Mouse (Mus musculus) megakaryocyte, embryonic 14.5 days (primary cell): Measurements from ENCODE around the gene Tpp1. TPM values are rescaled to one million over a fixed set of nuclear protein-coding genes. Genes with fewer than 3 reads are reported as not detected.

Source experiments
- H3K27me3 ChIP-seq: replicated peaks from 2 replicates; pipeline ENCODE3; 2012; ENCODE audit warnings: inconsistent platforms
- H3K36me3 ChIP-seq: replicated peaks from 2 replicates; pipeline ENCODE3; 2012; ENCODE audit warnings: low read length, inconsistent platforms, mixed read lengths
- H3K4me1 ChIP-seq: 2 replicates; pipeline ENCODE4 v1.6.1; 2012; ENCODE audit warnings: inconsistent platforms
- H3K4me3 ChIP-seq: replicated peaks from 2 replicates; pipeline ENCODE3; 2012; ENCODE audit warnings: moderate library complexity, mild to moderate bottlenecking, inconsistent platforms
- H3K9me3 ChIP-seq: 2 replicates; pipeline ENCODE4 v1.6.1; 2012; ENCODE audit warnings: inconsistent platforms
- FLI1 ChIP-seq: IDR thresholded peaks from 2 replicates; pipeline ENCODE4 v1.6.1; 2012; ENCODE audit warnings: low read length, inconsistent platforms, mixed read lengths
- GATA1 ChIP-seq: IDR thresholded peaks from 3 replicates; pipeline ENCODE4 v1.6.1; 2012; ENCODE audit warnings: mixed read lengths, low read length, inconsistent platforms, borderline replicate concordance
- polyA plus RNA-seq: library from polyadenylated mRNA; stranded (reverse); fragments of >175 nt; gene quantifications from 2 replicates; pipeline ENCODE4 v1.2.3, GENCODE M21; 2012; ENCODE audit warnings: low replicate concordance; ENCODE audit not compliant: insufficient read depth

Gene Tpp1
- 37.7 and 43.0 TPM in 2 replicates for polyA plus RNA-seq

GRCm38 (mm10) chr7:105751491-105752433 lies at the start of gene Tpp1:
Tpp1 (minus strand) TSS chr7:105752235.
- Histone ChIP-seq H3K36me3 (peaks cover 42% of the 10 kb centered on the region), H3K27me3 (peaks cover 27% of the 10 kb centered on the region), H3K4me3 (peak within 1 kb of the TSS; percentile 98), H3K9me3 (no peaks in the 10 kb centered on the region), H3K4me1 (peaks cover 42% of the 10 kb centered on the region)
- no peak for TF ChIP-seq GATA1
- no peak for TF ChIP-seq FLI1

GRCm38 (mm10) chr7:105796972-105797371 lies 44.9 kb upstream of the Tpp1 start:
- Histone ChIP-seq H3K36me3 (no peaks in the 10 kb centered on the region), H3K4me3 (no peak overlapping the region)
- no peak for TF ChIP-seq FLI1
- no peak for TF ChIP-seq GATA1

DNA sequence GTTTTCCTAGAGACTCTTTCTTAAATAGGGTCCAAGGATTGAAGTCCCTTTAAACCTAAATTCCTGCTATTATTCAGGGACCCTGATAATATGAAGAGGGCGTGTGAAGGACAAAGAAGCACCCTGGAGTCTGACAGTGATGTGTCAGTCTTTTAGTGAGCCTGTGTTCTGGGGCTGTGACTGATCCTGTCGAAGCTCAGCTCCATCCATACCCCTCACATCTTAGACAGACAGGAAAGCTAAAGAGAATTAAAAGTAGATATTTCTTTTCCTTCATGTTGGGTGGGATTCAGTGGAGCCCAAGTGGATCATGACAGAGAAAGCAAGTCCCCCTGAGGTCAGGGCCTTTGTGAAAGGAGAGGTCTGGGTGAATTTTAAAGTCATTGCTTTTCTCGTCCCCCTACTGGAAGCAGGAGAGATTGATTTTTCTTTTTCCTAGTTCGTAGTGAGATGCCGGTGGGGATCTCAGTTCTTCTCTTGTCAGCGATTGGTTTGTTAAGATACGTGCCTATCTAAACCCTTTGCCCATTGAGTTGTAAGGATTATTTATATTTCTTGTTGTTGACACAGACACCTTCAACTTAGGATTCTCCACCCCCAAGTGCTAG lies 43.8 kb upstream of the Tpp1 start:
- Histone ChIP-seq H3K4me1 (peaks cover 14% of the 10 kb centered on the region), H3K36me3 (no peaks in the 10 kb centered on the region), H3K27me3 (peaks cover 30% of the 10 kb centered on the region), H3K9me3 (peaks cover 6% of the 10 kb centered on the region), H3K4me3 (no peak overlapping the region)
- TF ChIP-seq GATA1 (no peak), FLI1 (no peak)

More at GRCm38 (mm10) chr7:105796972-105797371, 44.9 kb upstream of the Tpp1 start:
- Histone ChIP-seq H3K27me3 (peaks cover 21% of the 10 kb centered on the region), H3K4me1 (peaks cover 12% of the 10 kb centered on the region), H3K9me3 (peaks cover 6% of the 10 kb centered on the region)

- Histone ChIP-seq H3K36me3 (no peaks in the 10 kb centered on the region), H3K9me3 (peaks cover 6% of the 10 kb centered on the region), H3K4me3 (no peak overlapping the region), H3K4me1 (peaks cover 11% of the 10 kb centered on the region), H3K27me3 (peaks cover 43% of the 10 kb centered on the region)
- TF ChIP-seq FLI1, result no peak
- TF ChIP-seq GATA1, result no peak
Observed at GRCm38 (mm10) chr7:105793701-105794100, 41.7 kb upstream of the Tpp1 start.

GRCm38 (mm10) chr7:105791147-105791546 lies 39.1 kb upstream of the Tpp1 start:
- no peak overlapping the region for H3K4me3 ChIP-seq
- H3K9me3 ChIP-seq, result peaks cover 9% of the 10 kb centered on the region
- peaks cover 25% of the 10 kb centered on the region for H3K4me1 ChIP-seq
- H3K27me3 ChIP-seq, result peaks cover 60% of the 10 kb centered on the region
- H3K36me3 ChIP-seq, result no peaks in the 10 kb centered on the region
- no peak for TF ChIP-seq GATA1
- TF ChIP-seq FLI1, result no peak

GRCm38 (mm10) chr7:105787285-105788140 lies 35.5 kb upstream of the Tpp1 start, which contains the start of gene Dchs1:
Dchs1 (minus strand) TSS chr7:105787654.
- Histone ChIP-seq H3K36me3 (no peaks in the 10 kb centered on the region), H3K9me3 (peaks cover 3% of the 10 kb centered on the region; the same call in 1 of the 2 replicates), H3K27me3 (peaks cover 91% of the 10 kb centered on the region), H3K4me3 (peak within 1 kb of the TSS; percentile 87), H3K4me1 (peaks cover 27% of the 10 kb centered on the region)
- TF ChIP-seq GATA1 (no peak), FLI1 (no peak)

- Histone ChIP-seq H3K4me3 (peak overlapping the region; percentile 87), H3K9me3 (peaks cover 3% of the 10 kb centered on the region; the same call in 1 of the 2 replicates), H3K4me1 (peaks cover 31% of the 10 kb centered on the region), H3K36me3 (no peaks in the 10 kb centered on the region), H3K27me3 (peaks cover 95% of the 10 kb centered on the region)
- TF ChIP-seq FLI1, result no peak
Observed at GRCm38 (mm10) chr7:105786506-105787284, 34.7 kb upstream of the Tpp1 start.

DNA sequence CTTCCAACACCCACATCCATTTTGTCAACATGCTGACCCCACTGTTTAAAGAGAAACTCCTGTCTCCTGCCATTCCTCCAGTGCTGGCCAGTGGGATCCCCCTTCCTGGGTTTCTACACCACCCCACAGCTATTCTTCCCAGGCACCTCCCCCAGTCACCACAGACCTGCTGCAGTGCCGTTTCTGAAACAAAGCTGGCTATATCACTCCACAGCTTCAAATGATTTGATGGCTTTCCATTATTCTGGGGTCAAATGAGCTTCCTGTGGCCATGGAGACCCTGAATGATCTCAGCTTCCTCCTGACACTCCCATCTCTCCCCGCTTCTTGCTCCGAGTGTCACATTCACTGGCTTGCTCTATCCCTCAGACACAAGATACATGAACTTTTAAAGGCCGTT lies 32.5 kb upstream of the Tpp1 start:
- Histone ChIP-seq H3K27me3 (peaks cover 91% of the 10 kb centered on the region), H3K9me3 (0 out of 2 replicates have a peak, but pooled peaks cover 3% of the 10 kb centered on the region), H3K36me3 (no peaks in the 10 kb centered on the region), H3K4me3 (no peak overlapping the region), H3K4me1 (peaks cover 30% of the 10 kb centered on the region)
- no peak for TF ChIP-seq GATA1
- TF ChIP-seq FLI1, result no peak
